Mouse (Mus musculus) CH12.LX (cell line): ENCODE data around the gene Tmbim7.

Experiments used
- CTCF ChIP-seq, 2 experiments: IDR thresholded peaks in 1 of 2; conservative IDR thresholded peaks in 1 of 2; 2 replicates each; pipeline ENCODE4 v1.5.1; 2011 to 2012; ENCODE audit warnings: low read depth in 2 of 2, low read length in 2 of 2, improper control_type of control experiment in 1 of 2, inconsistent platforms in 1 of 2, mild to moderate bottlenecking in 1 of 2, moderate library complexity in 1 of 2
- GABPA ChIP-seq: IDR thresholded peaks from 2 replicates; pipeline ENCODE4 v1.6.1; 2012; ENCODE audit warnings: low read depth, low read length, improper control_type of control experiment, inconsistent platforms; ENCODE audit not compliant: insufficient replicate concordance
- MAZ ChIP-seq: IDR thresholded peaks from 2 replicates; pipeline ENCODE4 v1.6.1; 2012; ENCODE audit warnings: low read depth, mild to moderate bottlenecking, inconsistent platforms, low read length, improper control_type of control experiment, moderate library complexity
- POLR2A ChIP-seq: IDR thresholded peaks from 2 replicates; pipeline ENCODE4 v1.6.1; 2011; ENCODE audit warnings: low read depth, mild to moderate bottlenecking, improper control_type of control experiment, low read length
- POLR2AphosphoS2 ChIP-seq: IDR thresholded peaks from 2 replicates; pipeline ENCODE4 v1.6.1; 2011; ENCODE audit warnings: low read depth, low read length, improper control_type of control experiment
- RCOR1 ChIP-seq: conservative IDR thresholded peaks from 2 replicates; pipeline ENCODE4 v1.6.1; 2012; ENCODE audit warnings: low read depth, mild to moderate bottlenecking, inconsistent platforms, low read length, improper control_type of control experiment
- ZC3H11A ChIP-seq: IDR thresholded peaks from 2 replicates; pipeline ENCODE4 v1.6.1; 2012; ENCODE audit warnings: low read depth, mild to moderate bottlenecking, inconsistent platforms, low read length, improper control_type of control experiment
- ZKSCAN1 ChIP-seq: IDR thresholded peaks from 2 replicates; pipeline ENCODE4 v1.6.1; 2012; ENCODE audit warnings: low read depth, inconsistent platforms, low read length, improper control_type of control experiment, borderline replicate concordance

GRCm38 (mm10) chr5:3609241-3609640 lies 41.7 kb upstream of the Tmbim7 start:
- no peak for TF ChIP-seq MAZ
- no peak for TF ChIP-seq ZKSCAN1
- no peak for TF ChIP-seq POLR2A
- TF ChIP-seq RCOR1, result no peak
- TF ChIP-seq CTCF (conservative IDR thresholded peaks at IDR 0.05 in 1 of 2, IDR thresholded peaks at IDR 0.05 in 1 of 2; ENCODE audit: low read depth in 2 of 2, low read length in 2 of 2), result no peak
- no peak for TF ChIP-seq POLR2AphosphoS2
- no peak for TF ChIP-seq ZC3H11A
- TF ChIP-seq GABPA, result no peak
